Mouse (Mus musculus) CH12F3 (cell line): ENCODE results near the gene Gcdh.

ENCODE experiments used
- in situ Hi-C: fragments of 300-500 bp; cut with MboI; formaldehyde crosslinking; loops from 2 replicates; pipeline ENCODE4 v1.14.3; 2020; ENCODE audit warnings: low sequenced_read_pairs

Gcdh gene

GRCm38 (mm10) chr8:84874339-84874738 lies 19.4 kb downstream of the Gcdh start:
- in situ Hi-C loops = no loop called here

- in situ Hi-C loops = no loop called here
Measured at GRCm38 (mm10) chr8:84873016-84873415, 20.7 kb downstream of the Gcdh start.

- in situ Hi-C loops = no loop called here
Measured at GRCm38 (mm10) chr8:84872309-84872965, 21.3 kb downstream of the Gcdh start.

GRCm38 (mm10) chr8:84871376-84872308 lies 22.1 kb downstream of the Gcdh start, which contains the start of gene Syce2:
Syce2 (plus strand) TSS chr8:84872111.
- in situ Hi-C loops = no loop called here

GRCm38 (mm10) chr8:84856864-84857441 lies 36.8 kb downstream of the Gcdh start, which contains the start of gene Farsa:
Farsa (plus strand) TSS chr8:84856989.
- in situ Hi-C loops = no loop called here

GRCm38 (mm10) chr8:84856434-84856833 lies 37.3 kb downstream of the Gcdh start:
- in situ Hi-C loops = no loop called here

- in situ Hi-C loops = no loop called here
Measured at GRCm38 (mm10) chr8:84847684-84848435, 45.9 kb downstream of the Gcdh start.

GRCm38 (mm10) chr8:84846722-84847572 lies 46.8 kb downstream of the Gcdh start, which contains the start of gene Calr:
Calr (minus strand) TSS chr8:84846934.
- in situ Hi-C loops = no loop called here

GRCm38 (mm10) chr8:84846094-84846721 lies 47.5 kb downstream of the Gcdh start:
- in situ Hi-C loops = no loop called here

- in situ Hi-C loops = no loop called here
Measured at GRCm38 (mm10) chr8:84845355-84846093, 48.2 kb downstream of the Gcdh start.

GRCm38 (mm10) chr8:84844397-84845070 lies 49.2 kb downstream of the Gcdh start:
- in situ Hi-C loops = no loop called here

- in situ Hi-C loops = no loop called here
Measured at GRCm38 (mm10) chr8:84841514-84841913, 52.2 kb downstream of the Gcdh start.

- in situ Hi-C loops = no loop called here
Measured at GRCm38 (mm10) chr8:84840248-84840999, 53.3 kb downstream of the Gcdh start, which contains the start of gene Rad23a. Rad23a (minus strand) TSS chr8:84840665.

GRCm38 (mm10) chr8:84839875-84840247 lies 53.9 kb downstream of the Gcdh start:
- in situ Hi-C loops = no loop called here

GRCm38 (mm10) chr8:84839411-84839810 lies 54.3 kb downstream of the Gcdh start:
- in situ Hi-C loops = no loop called here

- in situ Hi-C loops = no loop called here
Measured at GRCm38 (mm10) chr8:84838513-84838912, 55.2 kb downstream of the Gcdh start.

- in situ Hi-C loops = no loop called here
Measured at GRCm38 (mm10) chr8:84837912-84838470, 55.7 kb downstream of the Gcdh start.
